Mouse (Mus musculus) thymus, adult 2 months (tissue): ENCODE data around the gene Exoc6b.
"Not testable (repeated sequence)": the region's sequence is repeated elsewhere in the genome, so short reads cannot be mapped to it uniquely, and the experiment has no call there.

Experiments
- CTCF ChIP-seq: fragments of 200-500 bp; IDR thresholded peaks from 2 replicates; pipeline ENCODE4 v1.5.1; 2012; ENCODE audit warnings: mild to moderate bottlenecking, control low read depth, low read length, moderate library complexity, borderline replicate concordance; ENCODE audit not compliant: control insufficient read depth, poor library complexity, insufficient read depth; ENCODE audit errors: extremely low read depth
- POLR2A ChIP-seq: fragments of 200-500 bp; IDR thresholded peaks from 2 replicates; pipeline ENCODE4 v1.6.1; 2012; ENCODE audit warnings: mild to moderate bottlenecking, low read length, control low read depth, moderate library complexity; ENCODE audit not compliant: control insufficient read depth, poor library complexity, insufficient read depth; ENCODE audit errors: extremely low read depth

DNA sequence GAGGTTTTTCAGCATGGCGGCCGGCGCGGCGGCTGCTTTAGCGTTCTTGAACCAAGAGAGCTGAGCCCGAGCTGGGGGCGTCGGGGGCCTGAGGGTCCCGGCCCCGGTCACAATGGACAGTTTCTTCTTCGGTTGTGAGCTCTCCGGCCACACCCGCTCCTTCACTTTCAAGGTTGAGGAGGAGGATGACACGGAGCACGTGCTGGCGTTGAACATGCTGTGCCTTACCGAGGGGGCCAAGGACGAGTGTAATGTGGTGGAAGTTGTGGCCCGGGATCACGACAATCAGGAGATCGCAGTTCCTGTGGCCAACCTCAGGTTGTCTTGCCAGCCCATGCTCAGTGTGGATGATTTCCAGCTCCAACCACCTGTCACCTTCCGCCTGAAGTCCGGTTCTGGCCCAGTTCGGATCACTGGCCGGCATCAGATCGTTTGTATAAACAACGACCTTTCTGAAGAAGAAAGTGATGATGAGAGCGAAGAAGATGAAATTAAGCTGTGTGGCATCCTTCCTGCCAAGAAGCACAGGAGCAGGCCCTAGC lies 6.9 kb upstream of the Exoc6b start:
- not testable (repeated sequence) for TF ChIP-seq CTCF, POLR2A
